Mouse (Mus musculus) forebrain, embryonic 12.5 days (tissue): Measurements from ENCODE around the gene Epha7. TPM values are rescaled to one million over a fixed set of nuclear protein-coding genes. Genes with fewer than 3 reads are reported as not detected.
A peak's percentile ranks its signal among the peaks of the same experiment; 100 is the strongest.

Experiments used
- ATAC-seq: fragments of 200-750 bp; cut with Nextera tagmentation; 2 replicates; pipeline ENCODE4 v1.8.0; 2017; ENCODE audit warnings: moderate TSS enrichment; ENCODE audit not compliant: low FRiP score
- H3K27ac ChIP-seq: fragments of 300-500 bp; sonication (generic); 2 replicates; pipeline ENCODE4 v1.5.1; 2016; ENCODE audit warnings: mild to moderate bottlenecking
- H3K27me3 ChIP-seq: fragments of 300-500 bp; sonication (generic); 2 replicates; pipeline ENCODE4 v1.6.1; 2016; ENCODE audit warnings: mild to moderate bottlenecking
- H3K36me3 ChIP-seq: fragments of 300-500 bp; sonication (generic); replicated peaks from 2 replicates; pipeline ENCODE4 v1.6.1; 2016; ENCODE audit warnings: mild to moderate bottlenecking
- H3K4me1 ChIP-seq: fragments of 300-500 bp; sonication (generic); 2 replicates; pipeline ENCODE4 v1.6.1; 2016
- H3K4me2 ChIP-seq: fragments of 300-500 bp; sonication (generic); 2 replicates; pipeline ENCODE4 v1.6.1; 2016; ENCODE audit warnings: mild to moderate bottlenecking, moderate library complexity
- H3K4me3 ChIP-seq: fragments of 300-500 bp; sonication (generic); replicated peaks from 2 replicates; pipeline ENCODE4 v1.5.1; 2016; ENCODE audit warnings: mild to moderate bottlenecking
- H3K9ac ChIP-seq: fragments of 300-500 bp; sonication (generic); 2 replicates; pipeline ENCODE4 v1.6.1; 2016; ENCODE audit warnings: mild to moderate bottlenecking
- H3K9me3 ChIP-seq: fragments of 300-500 bp; sonication (generic); 2 replicates; pipeline ENCODE4 v1.6.1; 2016
- WGBS: fragments of 180-500 bp; shearing (Covaris S2); methylation state at CpG from one replicate; pipeline ENCODE4 v1.1.7; 2016; 5-methylcytosine and 5-hydroxymethylcytosine counted together
- polyA plus RNA-seq: library from polyadenylated mRNA; unstranded; fragments of >200 nt; fragmentation: Nextera tagmentation; extraction: Ambion mirVana; gene quantifications from 2 replicates; pipeline ENCODE4 v1.2.1, GENCODE M21; 2016

The Epha7 gene
- polyA plus RNA-seq, 1 experiment from 2014 or later = 53.9 TPM

DNA sequence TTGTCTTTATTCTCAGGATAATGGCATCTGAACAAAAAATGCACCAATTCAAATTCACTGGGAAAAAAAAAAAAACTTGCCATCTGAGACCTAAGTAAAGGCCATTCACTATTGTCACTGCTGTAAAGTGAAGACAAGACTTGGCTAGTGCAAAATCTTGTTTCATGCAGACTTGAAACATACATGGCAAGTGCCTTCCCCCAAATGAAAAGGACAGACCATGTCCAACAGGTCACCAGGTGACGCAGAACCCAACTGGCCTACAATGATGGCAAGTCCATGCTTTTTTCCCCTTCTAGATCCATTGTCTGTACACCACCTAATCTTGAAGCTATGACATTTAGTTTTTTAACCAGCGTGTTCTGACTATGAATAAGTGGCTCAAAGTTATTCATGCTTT lies 94.1 kb downstream of the Epha7 start:
- WGBS = 89% methylated on average over 2 of the region's 2 CpGs
- no peak for ATAC-seq

DNA sequence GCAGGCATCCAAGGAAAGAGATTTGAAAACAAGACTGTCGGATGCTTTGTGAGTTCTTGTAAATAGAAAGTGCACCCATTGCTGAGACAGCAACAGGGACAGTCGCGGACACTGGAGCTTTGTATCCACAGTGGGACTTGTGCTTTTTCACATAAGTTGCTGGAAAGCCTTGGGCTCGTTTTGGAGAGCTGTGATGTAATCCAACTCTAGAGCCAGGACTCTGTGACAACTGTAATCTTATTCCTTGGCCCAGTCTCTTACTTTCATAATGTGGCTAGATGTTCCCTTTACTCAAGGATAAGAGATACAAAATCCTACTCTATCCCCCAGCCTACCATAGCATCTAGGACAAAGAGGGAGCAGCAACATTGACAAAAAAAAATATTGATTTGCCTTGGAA lies 97.2 kb downstream of the Epha7 start:
- 75% methylated on average over 4 of the region's 4 CpGs for WGBS
- no peak for ATAC-seq
- Histone ChIP-seq H3K4me1 (peaks cover 5% of the 10 kb centered on the region; the same call in 1 of the 2 replicates), H3K27me3 (no peaks in the 10 kb centered on the region), H3K4me2 (no peak overlapping the region), H3K36me3 (no peaks in the 10 kb centered on the region), H3K9ac (no peak overlapping the region), H3K9me3 (no peaks in the 10 kb centered on the region), H3K27ac (no peak overlapping the region), H3K4me3 (no peak overlapping the region)

More for the DNA sequence above, 94.1 kb downstream of the Epha7 start:
- no peak overlapping the region for H3K4me2 ChIP-seq
- H3K27ac ChIP-seq = no peak overlapping the region
- no peak overlapping the region for H3K9ac ChIP-seq
- no peak overlapping the region for H3K4me3 ChIP-seq
- no peaks in the 10 kb centered on the region for H3K36me3 ChIP-seq
- no peaks in the 10 kb centered on the region for H3K27me3 ChIP-seq
- no peaks in the 10 kb centered on the region for H3K9me3 ChIP-seq
- peaks cover 5% of the 10 kb centered on the region; the same call in 1 of the 2 replicates for H3K4me1 ChIP-seq

DNA sequence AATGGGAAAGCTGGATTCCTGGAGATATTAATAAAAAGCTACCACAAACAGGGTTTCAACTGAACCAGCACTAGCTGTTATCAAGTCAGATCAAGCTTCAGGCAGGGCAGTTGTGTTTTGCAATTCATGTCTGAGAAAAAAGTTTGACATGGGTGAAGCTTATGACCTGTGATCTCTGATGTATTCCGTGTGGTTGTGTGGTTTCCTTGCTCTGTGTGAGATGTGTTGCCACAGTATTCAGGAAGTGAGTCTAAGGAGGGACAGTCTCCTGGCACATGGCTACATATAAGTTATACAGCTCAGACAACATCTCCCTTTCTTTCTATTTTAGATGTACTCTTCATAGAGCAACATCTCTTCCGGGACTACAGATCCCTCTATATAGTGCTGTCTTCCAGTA lies 99.1 kb downstream of the Epha7 start:
- H3K4me1 ChIP-seq = peaks cover 5% of the 10 kb centered on the region; the same call in 1 of the 2 replicates
- H3K4me2 ChIP-seq = no peak overlapping the region
- H3K9me3 ChIP-seq = no peaks in the 10 kb centered on the region
- no peak overlapping the region for H3K4me3 ChIP-seq
- H3K27ac ChIP-seq = no peak overlapping the region
- no peak overlapping the region for H3K9ac ChIP-seq
- H3K36me3 ChIP-seq = no peaks in the 10 kb centered on the region
- no peak for ATAC-seq
- 85% methylated on average over 2 of the region's 2 CpGs for WGBS
- no peaks in the 10 kb centered on the region for H3K27me3 ChIP-seq

DNA sequence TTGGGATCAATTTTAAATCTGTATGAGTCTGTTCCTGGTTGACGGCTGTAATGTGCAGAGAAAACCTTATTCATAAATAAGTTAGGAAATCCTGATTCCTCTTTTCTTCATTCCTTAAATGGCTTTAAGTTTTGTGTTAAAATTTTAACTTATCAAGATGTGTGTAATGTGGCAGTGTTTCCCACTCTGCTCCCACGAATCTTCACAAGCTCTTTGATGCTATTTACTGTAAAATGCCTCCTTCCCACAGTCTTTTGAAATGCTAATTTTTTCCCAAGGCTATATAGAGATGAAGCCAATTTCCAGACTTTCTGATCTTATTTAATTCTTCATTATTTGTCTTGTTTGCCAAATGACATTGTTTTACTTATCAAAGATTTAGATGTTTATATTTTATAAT lies 100.7 kb downstream of the Epha7 start:
- Histone ChIP-seq H3K4me3 (no peak overlapping the region), H3K9ac (no peak overlapping the region), H3K36me3 (no peaks in the 10 kb centered on the region), H3K9me3 (no peaks in the 10 kb centered on the region), H3K4me2 (no peak overlapping the region), H3K27ac (no peak overlapping the region), H3K27me3 (no peaks in the 10 kb centered on the region), H3K4me1 (peaks cover 5% of the 10 kb centered on the region; the same call in 1 of the 2 replicates)
- WGBS = 31% methylated on average over 2 of the region's 2 CpGs
- ATAC-seq = no peak

DNA sequence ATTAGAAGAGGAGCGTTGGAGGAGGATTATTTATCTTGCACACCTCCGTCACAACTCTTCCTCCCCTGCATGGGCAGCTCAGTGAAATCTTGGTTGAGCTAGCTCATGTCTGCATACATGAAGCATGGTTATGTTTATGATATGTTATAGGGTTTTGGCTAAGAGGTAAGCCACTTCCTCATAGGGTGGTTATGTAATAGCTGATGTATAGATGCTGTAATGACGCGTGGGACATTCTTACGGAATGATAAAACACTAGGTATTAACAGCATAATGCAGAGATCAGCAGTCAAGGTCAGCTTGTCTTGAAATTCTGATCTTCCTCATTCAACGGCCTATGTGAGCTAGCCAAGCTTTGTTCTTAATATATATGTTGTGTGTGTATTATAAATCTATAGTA lies 107.7 kb downstream of the Epha7 start:
- WGBS = 90% methylated on average over 6 of the region's 6 CpGs
- H3K27ac ChIP-seq = no peak overlapping the region
- no peaks in the 10 kb centered on the region for H3K36me3 ChIP-seq
- H3K4me2 ChIP-seq = no peak overlapping the region
- H3K4me1 ChIP-seq = peaks cover 3% of the 10 kb centered on the region; the same call in 1 of the 2 replicates
- no peak overlapping the region for H3K4me3 ChIP-seq
- no peak overlapping the region for H3K9ac ChIP-seq
- no peak for ATAC-seq
- H3K27me3 ChIP-seq = no peaks in the 10 kb centered on the region
- no peaks in the 10 kb centered on the region for H3K9me3 ChIP-seq

DNA sequence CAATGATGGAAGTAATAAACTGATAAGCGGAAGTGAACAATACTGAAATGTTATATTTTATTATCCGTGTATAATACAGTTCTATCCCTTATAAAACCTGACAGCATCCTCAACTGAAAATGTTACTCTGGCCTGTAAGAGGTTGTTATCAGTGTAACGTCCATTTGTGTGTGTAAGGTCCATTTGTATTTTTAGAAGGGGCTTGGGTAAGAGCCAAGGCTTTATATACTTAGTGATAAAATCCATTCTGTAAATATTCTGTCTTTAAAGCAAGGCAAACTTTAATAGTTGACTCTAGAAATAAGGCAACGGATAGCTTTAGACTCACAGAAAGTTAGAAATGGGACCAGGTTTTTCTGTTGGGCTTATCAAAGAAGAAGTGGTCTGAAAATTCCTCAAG lies 113.1 kb downstream of the Epha7 start:
- Histone ChIP-seq H3K4me3 (no peak overlapping the region), H3K36me3 (no peaks in the 10 kb centered on the region), H3K4me2 (no peak overlapping the region), H3K4me1 (no peaks in the 10 kb centered on the region), H3K27me3 (no peaks in the 10 kb centered on the region), H3K9ac (no peak overlapping the region), H3K27ac (no peak overlapping the region), H3K9me3 (no peaks in the 10 kb centered on the region)
- no peak for ATAC-seq
- WGBS = 92% methylated on average over 4 of the region's 4 CpGs

DNA sequence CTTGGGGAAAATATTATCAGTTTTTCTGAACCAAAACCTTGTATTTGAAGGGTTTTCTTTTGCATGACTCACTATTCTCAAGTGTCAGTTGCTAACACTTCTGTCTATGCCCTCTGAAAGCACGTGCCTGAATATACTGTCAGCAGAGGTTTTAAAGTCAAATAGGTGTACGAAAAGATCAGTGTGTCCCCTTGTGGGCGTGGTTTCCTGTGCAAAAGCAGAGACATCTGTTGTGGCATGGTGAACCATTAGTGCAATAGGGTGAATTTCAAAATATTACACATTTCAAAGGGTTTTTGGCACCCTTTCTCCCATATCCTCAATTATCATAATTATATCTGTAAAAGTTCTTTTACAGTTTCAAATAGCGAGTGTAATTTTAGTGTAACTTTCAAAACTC lies 120.5 kb downstream of the Epha7 start:
- WGBS = 90% methylated on average over 4 of the region's 4 CpGs
- no peak overlapping the region for H3K27ac ChIP-seq

DNA sequence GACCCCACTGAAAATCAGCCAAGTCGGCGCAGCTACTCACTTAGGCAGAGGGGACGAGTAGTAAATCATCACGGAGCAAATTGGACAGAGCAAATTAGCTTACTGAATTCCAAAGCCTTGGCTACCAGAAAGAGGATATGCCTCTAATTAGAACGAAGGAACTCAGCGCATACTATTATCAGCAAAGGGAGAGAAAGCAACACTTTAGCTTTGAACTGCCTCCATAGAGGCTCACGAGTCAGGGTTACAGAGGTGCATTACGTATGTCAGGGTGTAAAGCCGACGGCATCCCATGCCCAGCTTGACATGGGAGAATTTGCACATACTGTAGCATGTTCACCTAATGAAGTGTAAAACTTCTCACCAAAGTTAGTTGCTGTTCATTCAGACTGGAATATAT lies 121.9 kb downstream of the Epha7 start:
- peak; percentile 86 for ATAC-seq
- WGBS = 24% methylated on average over 10 of the region's 10 CpGs
- Histone ChIP-seq H3K4me3 (no peak overlapping the region), H3K27ac (no peak overlapping the region), H3K4me2 (no peak overlapping the region), H3K4me1 (peaks cover 8% of the 10 kb centered on the region), H3K36me3 (no peaks in the 10 kb centered on the region), H3K27me3 (no peaks in the 10 kb centered on the region), H3K9me3 (no peaks in the 10 kb centered on the region), H3K9ac (no peak overlapping the region)

More for the DNA sequence above, 120.5 kb downstream of the Epha7 start:
- Histone ChIP-seq H3K4me3 (no peak overlapping the region), H3K36me3 (no peaks in the 10 kb centered on the region), H3K4me1 (peaks cover 8% of the 10 kb centered on the region), H3K9me3 (no peaks in the 10 kb centered on the region), H3K27me3 (no peaks in the 10 kb centered on the region), H3K9ac (no peak overlapping the region), H3K4me2 (no peak overlapping the region)
- no peak for ATAC-seq

DNA sequence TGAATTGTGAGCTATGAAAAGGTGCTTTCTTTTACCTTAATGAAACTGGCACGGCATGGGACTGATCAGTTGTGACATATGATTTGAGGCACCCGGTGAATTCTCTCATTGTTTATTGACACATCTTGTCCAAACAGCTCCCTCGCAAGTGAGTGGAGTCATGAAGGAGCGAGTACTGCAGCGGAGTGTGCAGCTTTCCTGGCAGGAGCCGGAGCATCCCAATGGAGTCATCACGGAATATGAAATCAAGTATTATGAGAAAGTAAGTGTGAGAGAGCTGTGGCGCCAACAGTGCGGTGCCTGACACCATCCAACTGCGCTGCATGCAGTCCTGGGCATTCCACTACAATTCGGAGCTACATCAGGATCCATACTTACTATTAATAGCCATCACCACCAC lies 122.6 kb downstream of the Epha7 start:
- H3K4me2 ChIP-seq = peak overlapping the region; percentile 40
- H3K9ac ChIP-seq = no peak overlapping the region
- H3K4me3 ChIP-seq = no peak overlapping the region
- H3K36me3 ChIP-seq = no peaks in the 10 kb centered on the region
- H3K27ac ChIP-seq = peak overlapping the region; percentile 26; the same call in 1 of the 2 replicates
- peaks cover 8% of the 10 kb centered on the region for H3K4me1 ChIP-seq
- no peaks in the 10 kb centered on the region for H3K9me3 ChIP-seq
- H3K27me3 ChIP-seq = no peaks in the 10 kb centered on the region
- 38% methylated on average over 11 of the region's 11 CpGs for WGBS
- peak; percentile 85; the same call in 1 of the 2 replicates for ATAC-seq

DNA sequence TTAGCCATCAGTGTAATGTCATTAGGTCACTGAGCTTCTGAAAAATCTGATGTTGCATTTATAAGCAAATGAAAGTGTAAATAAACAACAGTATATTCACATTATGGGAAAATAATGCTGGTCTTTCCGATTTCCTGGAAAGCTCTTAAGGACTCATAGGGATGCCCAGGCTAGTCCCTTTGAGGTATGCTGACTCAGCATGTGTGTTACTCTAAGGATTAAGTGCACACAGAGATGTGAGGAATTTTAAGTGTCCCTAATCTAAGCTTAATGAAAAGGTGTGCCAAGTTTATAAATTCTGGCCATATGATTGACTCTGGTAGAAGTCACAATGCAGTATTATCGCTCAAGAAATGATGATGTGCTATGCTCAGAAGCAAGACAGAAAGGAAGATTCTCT lies 127.8 kb downstream of the Epha7 start:
- H3K4me2 ChIP-seq = no peak overlapping the region
- H3K27ac ChIP-seq = no peak overlapping the region
- 94% methylated on average over 2 of the region's 2 CpGs for WGBS
- no peaks in the 10 kb centered on the region for H3K9me3 ChIP-seq
- no peak overlapping the region for H3K4me3 ChIP-seq
- no peaks in the 10 kb centered on the region for H3K27me3 ChIP-seq
- no peak overlapping the region for H3K9ac ChIP-seq
- no peaks in the 10 kb centered on the region for H3K36me3 ChIP-seq
- H3K4me1 ChIP-seq = peaks cover 3% of the 10 kb centered on the region; the same call in 1 of the 2 replicates
- ATAC-seq = no peak

DNA sequence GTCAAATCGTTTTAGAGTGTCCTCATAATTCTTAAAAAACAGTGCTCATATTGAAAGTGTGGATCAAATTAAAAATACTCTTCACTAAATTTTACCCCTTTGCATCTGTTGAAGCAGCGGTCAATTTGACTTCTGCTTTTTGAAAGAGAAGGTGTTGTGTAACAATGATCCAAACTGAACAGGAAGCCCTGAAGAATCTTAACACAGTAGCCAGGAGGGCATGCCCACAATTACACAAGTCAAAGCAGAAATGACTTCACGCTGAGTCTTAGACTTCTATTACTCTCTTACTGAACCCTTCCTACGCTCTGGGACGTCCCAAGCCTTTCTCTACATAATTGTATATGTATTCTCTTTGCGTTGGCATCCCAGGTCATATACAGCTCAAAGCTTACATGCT lies 131.3 kb downstream of the Epha7 start:
- Histone ChIP-seq H3K4me1 (0 out of 2 replicates have a peak, but pooled peaks cover 2% of the 10 kb centered on the region), H3K36me3 (no peaks in the 10 kb centered on the region), H3K27ac (no peak overlapping the region), H3K27me3 (no peaks in the 10 kb centered on the region), H3K4me2 (no peak overlapping the region), H3K9me3 (no peaks in the 10 kb centered on the region), H3K9ac (no peak overlapping the region), H3K4me3 (no peak overlapping the region)
- WGBS = 88% methylated on average over 6 of the region's 6 CpGs
- ATAC-seq = no peak

DNA sequence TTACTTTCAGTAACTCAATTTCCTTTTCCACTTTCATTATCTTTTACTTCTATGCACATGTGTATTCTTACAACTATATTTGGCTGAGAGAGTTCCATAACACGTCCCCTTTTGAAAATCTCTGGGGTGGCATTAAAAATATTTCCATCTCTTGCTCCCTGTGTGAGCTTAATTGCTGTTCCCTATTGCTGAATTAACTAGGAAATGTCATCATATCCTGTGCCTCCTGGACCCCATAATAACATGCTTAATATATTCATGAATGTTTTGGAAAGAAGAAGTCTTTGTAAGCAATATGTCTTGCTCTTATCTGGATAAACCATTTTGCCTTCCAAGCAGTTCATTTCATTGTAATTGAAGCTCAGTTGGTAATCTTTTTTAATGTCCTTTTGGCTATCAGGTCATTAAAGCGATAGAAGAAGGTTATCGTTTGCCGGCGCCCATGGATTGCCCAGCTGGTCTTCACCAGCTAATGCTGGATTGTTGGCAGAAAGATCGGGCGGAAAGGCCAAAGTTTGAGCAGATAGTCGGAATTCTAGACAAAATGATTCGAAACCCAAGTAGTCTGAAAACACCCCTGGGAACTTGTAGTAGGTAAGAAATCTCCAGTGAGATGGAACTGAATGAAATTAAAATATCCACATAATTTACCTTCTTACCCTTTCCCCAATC lies 148.1 kb downstream of the Epha7 start:
- no peaks in the 10 kb centered on the region for H3K36me3 ChIP-seq
- peaks cover 6% of the 10 kb centered on the region; the same call in 1 of the 2 replicates for H3K27me3 ChIP-seq
- H3K9me3 ChIP-seq = no peaks in the 10 kb centered on the region
- no peak overlapping the region for H3K4me2 ChIP-seq
- no peak overlapping the region for H3K4me3 ChIP-seq
- 95% methylated on average over 9 of the region's 9 CpGs for WGBS
- H3K27ac ChIP-seq = no peak overlapping the region
- H3K9ac ChIP-seq = no peak overlapping the region
- no peaks in the 10 kb centered on the region for H3K4me1 ChIP-seq
- no peak for ATAC-seq

DNA sequence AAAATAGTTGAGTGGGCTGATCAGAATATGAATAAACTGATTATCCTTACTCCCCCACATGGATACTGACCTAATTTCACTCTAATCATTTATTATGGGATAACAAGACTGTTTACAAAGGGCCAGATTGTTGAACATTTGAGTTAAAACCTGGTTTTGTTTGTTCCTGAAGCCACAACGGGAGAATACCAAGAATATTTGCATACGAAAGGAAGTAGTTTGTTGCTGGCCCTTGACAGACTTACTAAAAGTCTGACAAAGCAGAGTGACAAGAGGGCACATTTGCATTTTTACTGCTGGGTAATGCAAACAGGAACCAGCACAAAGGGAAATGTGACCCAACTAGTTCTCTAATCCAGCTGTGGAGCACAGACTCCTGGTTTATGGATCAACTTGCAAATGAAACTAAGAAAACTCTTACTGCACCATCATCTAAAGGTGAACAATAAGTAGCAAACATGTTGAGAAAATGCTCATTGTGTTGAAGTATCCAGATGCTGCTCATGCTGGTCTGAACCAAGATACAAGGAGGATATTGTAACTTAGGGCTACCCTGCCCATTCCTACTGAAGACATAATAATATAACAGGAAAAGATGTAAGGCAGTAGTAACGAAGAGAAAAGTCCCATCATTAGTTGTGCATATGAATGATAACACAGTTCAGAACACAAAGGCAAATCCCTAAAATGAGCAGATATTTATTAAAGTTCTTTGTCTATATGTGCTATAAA lies 154.8 kb downstream of the Epha7 start:
- H3K9me3 ChIP-seq = no peaks in the 10 kb centered on the region
- peaks cover 12% of the 10 kb centered on the region for H3K4me1 ChIP-seq
- peaks cover 14% of the 10 kb centered on the region for H3K27me3 ChIP-seq
- ATAC-seq = peak; percentile 75
- no peak overlapping the region for H3K4me2 ChIP-seq
- H3K4me3 ChIP-seq = no peak overlapping the region
- no peak overlapping the region for H3K9ac ChIP-seq
- no peak overlapping the region for H3K27ac ChIP-seq
- no peaks in the 10 kb centered on the region for H3K36me3 ChIP-seq
- WGBS = 27% methylated on average over 3 of the region's 3 CpGs
